Mouse (Mus musculus) heart, embryonic 13.5 days (tissue): ENCODE measurements around the gene Rnf215. TPM values are rescaled to one million over a fixed set of nuclear protein-coding genes. Genes with fewer than 3 reads are reported as not detected.
"Not testable (repeated sequence)": the region's sequence is repeated elsewhere in the genome, so short reads cannot be mapped to it uniquely, and the experiment has no call there.

Experiments
- ATAC-seq: fragments of 200-750 bp; cut with Nextera tagmentation; 2 replicates; pipeline ENCODE4 v1.8.0; 2017; ENCODE audit warnings: moderate TSS enrichment; ENCODE audit not compliant: insufficient number of reproducible peaks, low FRiP score, low TSS enrichment; ENCODE audit errors: extremely low read depth
- H3K27ac ChIP-seq: fragments of 300-500 bp; sonication (generic); replicated peaks from 2 replicates; pipeline ENCODE4 v1.5.1; 2015; ENCODE audit warnings: moderate library complexity, mild to moderate bottlenecking, inconsistent platforms
- H3K27me3 ChIP-seq: fragments of 300-500 bp; sonication (generic); replicated peaks from 2 replicates; pipeline ENCODE4 v1.6.1; 2015; ENCODE audit warnings: mild to moderate bottlenecking, inconsistent platforms
- H3K36me3 ChIP-seq: fragments of 300-500 bp; sonication (generic); 2 replicates; pipeline ENCODE4 v1.6.1; 2015; ENCODE audit warnings: mild to moderate bottlenecking, inconsistent platforms
- H3K4me1 ChIP-seq: fragments of 300-500 bp; sonication (generic); 2 replicates; pipeline ENCODE4 v1.6.1; 2015; ENCODE audit warnings: inconsistent platforms
- H3K4me2 ChIP-seq: fragments of 300-500 bp; sonication (generic); 2 replicates; pipeline ENCODE4 v1.6.1; 2015; ENCODE audit warnings: inconsistent platforms, mild to moderate bottlenecking, moderate library complexity
- H3K4me3 ChIP-seq: fragments of 300-500 bp; sonication (generic); 2 replicates; pipeline ENCODE4 v1.5.1; 2015; ENCODE audit warnings: moderate library complexity, mild to moderate bottlenecking, inconsistent platforms
- H3K9ac ChIP-seq: fragments of 300-500 bp; sonication (generic); 2 replicates; pipeline ENCODE4 v1.6.1; 2015; ENCODE audit warnings: inconsistent platforms, mild to moderate bottlenecking, moderate library complexity
- H3K9me3 ChIP-seq: fragments of 300-500 bp; sonication (generic); 2 replicates; pipeline ENCODE4 v1.6.1; 2016; ENCODE audit warnings: inconsistent platforms
- WGBS: fragments of 180-500 bp; shearing (Covaris S2); methylation state at CpG from one replicate; pipeline ENCODE4 v1.1.7; 2015; ENCODE audit warnings: mixed read lengths; 5-methylcytosine and 5-hydroxymethylcytosine counted together
- polyA plus RNA-seq: library from polyadenylated mRNA; unstranded; fragments of >200 nt; fragmentation: Nextera tagmentation; extraction: Ambion mirVana; gene quantifications from 2 replicates; pipeline ENCODE4 v1.2.1, GENCODE M21; 2015

Gene Rnf215
- polyA plus RNA-seq, 1 experiment from 2014 or later, result 17.2 TPM

DNA sequence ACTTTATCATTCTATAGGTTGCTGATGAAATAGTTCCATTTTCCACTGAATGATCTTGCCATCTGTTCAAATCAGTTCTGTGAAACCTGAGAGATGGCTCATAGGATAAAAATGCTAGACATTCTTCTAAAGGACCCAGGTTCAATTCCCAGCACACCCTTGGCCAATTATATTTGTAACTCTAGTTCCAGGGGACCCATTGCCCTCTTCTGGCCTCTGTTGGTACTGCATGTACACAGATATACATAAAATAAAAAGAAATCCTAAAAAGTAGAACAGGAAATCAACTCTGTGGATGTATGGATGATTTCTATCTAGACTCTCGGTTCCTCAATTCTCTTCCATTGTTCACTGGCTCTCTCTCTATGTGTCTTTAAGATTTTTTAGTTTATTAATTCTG is 7.9 kb upstream of the Rnf215 start:
- 88% methylated on average over 1 of the region's 1 CpGs for WGBS
- H3K9me3 ChIP-seq, result peaks cover 23% of the 10 kb centered on the region
- H3K4me1 ChIP-seq, result no peaks in the 10 kb centered on the region
- H3K27ac ChIP-seq, result no peak overlapping the region
- no peaks in the 10 kb centered on the region for H3K36me3 ChIP-seq
- no peak overlapping the region for H3K4me2 ChIP-seq
- H3K4me3 ChIP-seq, result no peak overlapping the region
- ATAC-seq, result no peak
- no peak overlapping the region for H3K9ac ChIP-seq
- H3K27me3 ChIP-seq, result no peaks in the 10 kb centered on the region

GRCm38 (mm10) chr11:4128461-4128860 is 6.5 kb upstream of the Rnf215 start:
- not testable (repeated sequence) for H3K27ac ChIP-seq, H3K9ac ChIP-seq, H3K4me2 ChIP-seq, H3K36me3 ChIP-seq, H3K27me3 ChIP-seq, H3K4me3 ChIP-seq, H3K4me1 ChIP-seq, ATAC-seq
- peaks cover 23% of the 10 kb centered on the region for H3K9me3 ChIP-seq
- 76% methylated on average over 4 of the region's 4 CpGs for WGBS

DNA sequence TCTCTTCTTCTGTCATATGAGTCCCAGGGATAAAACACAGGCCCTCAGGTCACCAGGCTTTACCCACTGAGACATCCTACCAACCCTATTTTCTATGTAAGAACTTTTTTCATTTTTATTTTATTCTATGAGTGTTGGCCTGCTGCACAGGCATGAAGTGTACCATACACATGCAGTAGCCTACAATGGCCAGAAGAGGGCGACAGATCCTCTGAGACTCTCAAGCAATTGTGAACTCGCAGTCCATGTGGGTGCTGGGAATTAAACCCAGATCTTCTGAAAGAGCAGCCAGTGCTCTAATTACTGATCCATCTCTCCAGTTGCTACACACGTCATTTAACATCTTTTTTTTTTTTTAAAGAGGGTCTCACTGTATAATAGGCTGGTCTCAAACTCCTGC is 1.6 kb upstream of the Rnf215 start:
- Histone ChIP-seq H3K9me3 (no peaks in the 10 kb centered on the region), H3K9ac (no peak overlapping the region), H3K4me2 (no peak overlapping the region), H3K4me3 (no peak overlapping the region), H3K27ac (no peak overlapping the region), H3K4me1 (peaks cover 19% of the 10 kb centered on the region), H3K27me3 (no peaks in the 10 kb centered on the region), H3K36me3 (peaks cover 16% of the 10 kb centered on the region)
- ATAC-seq, result no peak
- WGBS, result 48% methylated on average over 3 of the region's 3 CpGs

GRCm38 (mm10) chr11:4134400-4134799 is 602 bp upstream of the Rnf215 start:
- Histone ChIP-seq H3K4me3 (peak overlapping the region; percentile 77), H3K27me3 (no peaks in the 10 kb centered on the region), H3K36me3 (peaks cover 26% of the 10 kb centered on the region), H3K27ac (no peak overlapping the region), H3K4me2 (peak overlapping the region; percentile 90; the same call in 1 of the 2 replicates), H3K9ac (peak overlapping the region; percentile 34; the same call in 1 of the 2 replicates), H3K4me1 (peaks cover 19% of the 10 kb centered on the region), H3K9me3 (no peaks in the 10 kb centered on the region)
- WGBS, result 55% methylated on average over 6 of the region's 6 CpGs
- ATAC-seq, result no peak

- no peak overlapping the region for H3K9ac ChIP-seq
- H3K4me1 ChIP-seq, result peaks cover 19% of the 10 kb centered on the region
- no peak for ATAC-seq
- no peak overlapping the region for H3K4me3 ChIP-seq
- peaks cover 71% of the 10 kb centered on the region for H3K36me3 ChIP-seq
- H3K9me3 ChIP-seq, result no peaks in the 10 kb centered on the region
- WGBS, result 77% methylated on average over 2 of the region's 2 CpGs
- H3K27ac ChIP-seq, result no peak overlapping the region
- no peak overlapping the region for H3K4me2 ChIP-seq
- no peaks in the 10 kb centered on the region for H3K27me3 ChIP-seq
These were observed 4.0 kb downstream of the Rnf215 start for GRCm38 (mm10) chr11:4138964-4139363.

- no peak overlapping the region for H3K4me2 ChIP-seq
- no peak for ATAC-seq
- H3K36me3 ChIP-seq, result peaks cover 82% of the 10 kb centered on the region
- no peaks in the 10 kb centered on the region for H3K27me3 ChIP-seq
- no peak overlapping the region for H3K4me3 ChIP-seq
- H3K9ac ChIP-seq, result no peak overlapping the region
- H3K4me1 ChIP-seq, result peaks cover 6% of the 10 kb centered on the region
- H3K27ac ChIP-seq, result no peak overlapping the region
- H3K9me3 ChIP-seq, result no peaks in the 10 kb centered on the region
These were observed 6.5 kb downstream of the Rnf215 start for GRCm38 (mm10) chr11:4141505-4141904.

DNA sequence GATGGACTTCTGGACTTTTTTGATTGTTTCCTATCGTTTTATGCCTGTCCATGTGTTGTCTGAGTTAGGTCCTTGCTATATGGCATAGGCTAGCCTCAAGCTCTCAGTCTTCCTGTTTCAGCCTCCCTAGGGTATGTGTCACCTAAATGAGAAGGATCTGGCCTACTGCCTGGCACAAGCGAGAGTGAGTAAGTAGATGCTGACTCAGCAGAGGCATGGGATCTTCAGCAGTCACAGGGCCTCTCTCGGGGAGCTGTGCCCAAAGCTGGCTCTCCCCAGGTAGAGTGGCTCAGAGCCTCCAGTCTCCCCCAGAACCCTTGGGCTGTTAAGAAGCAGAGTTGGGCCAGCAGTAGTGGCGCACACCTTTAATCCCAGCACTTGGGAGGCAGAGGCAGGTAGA is 7.3 kb downstream of the Rnf215 start:
- H3K27ac ChIP-seq, result no peak overlapping the region
- H3K4me2 ChIP-seq, result no peak overlapping the region
- no peak overlapping the region for H3K4me3 ChIP-seq
- H3K9me3 ChIP-seq, result no peaks in the 10 kb centered on the region
- H3K36me3 ChIP-seq, result peaks cover 80% of the 10 kb centered on the region
- no peaks in the 10 kb centered on the region for H3K27me3 ChIP-seq
- H3K9ac ChIP-seq, result no peak overlapping the region
- WGBS, result 80% methylated on average over 4 of the region's 4 CpGs
- no peak for ATAC-seq
- no peaks in the 10 kb centered on the region for H3K4me1 ChIP-seq

DNA sequence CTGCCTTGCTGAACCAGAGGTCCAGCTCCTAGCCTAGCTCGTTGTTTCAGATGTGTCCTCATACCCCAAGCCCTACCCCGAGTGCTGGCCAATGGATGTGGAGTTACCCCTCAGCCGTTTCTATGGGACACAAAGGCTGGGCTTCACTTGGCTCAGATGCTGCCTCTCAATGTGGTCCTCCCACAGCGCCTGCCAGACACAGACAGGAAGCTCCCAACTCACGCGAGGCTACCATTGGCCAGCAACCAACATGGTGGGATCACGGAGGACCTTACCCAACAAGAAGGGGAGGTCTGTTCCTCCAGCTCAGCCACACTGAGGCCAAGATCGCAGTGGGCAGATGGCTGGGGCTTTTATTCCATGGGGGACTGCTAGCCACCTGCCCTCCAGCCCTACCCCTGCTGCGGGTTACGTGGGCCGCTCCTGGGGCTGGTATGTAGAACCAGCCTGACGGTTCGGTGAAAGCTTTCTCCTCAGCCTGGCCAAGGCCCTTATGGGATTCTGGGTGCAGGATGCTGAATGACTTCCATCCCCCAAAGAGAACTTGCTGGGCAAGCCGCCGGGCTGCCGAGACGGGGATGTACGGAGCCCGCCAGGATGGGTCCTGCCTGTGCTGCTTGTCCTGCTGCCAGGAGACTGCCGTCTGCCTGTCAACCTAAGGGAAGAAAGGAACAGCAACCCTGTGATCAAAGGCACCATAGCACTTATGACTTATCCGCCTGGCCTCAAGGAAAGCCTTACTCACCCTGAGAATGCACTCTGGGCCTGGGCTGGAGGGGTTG is 8.5 kb downstream of the Rnf215 start:
- Histone ChIP-seq H3K9me3 (no peaks in the 10 kb centered on the region), H3K27ac (no peak overlapping the region), H3K27me3 (no peaks in the 10 kb centered on the region), H3K4me3 (no peak overlapping the region), H3K4me1 (peaks cover 3% of the 10 kb centered on the region; the same call in 1 of the 2 replicates), H3K36me3 (peaks cover 74% of the 10 kb centered on the region), H3K9ac (no peak overlapping the region), H3K4me2 (no peak overlapping the region)
- no peak for ATAC-seq
- 83% methylated on average over 21 of the region's 21 CpGs for WGBS

DNA sequence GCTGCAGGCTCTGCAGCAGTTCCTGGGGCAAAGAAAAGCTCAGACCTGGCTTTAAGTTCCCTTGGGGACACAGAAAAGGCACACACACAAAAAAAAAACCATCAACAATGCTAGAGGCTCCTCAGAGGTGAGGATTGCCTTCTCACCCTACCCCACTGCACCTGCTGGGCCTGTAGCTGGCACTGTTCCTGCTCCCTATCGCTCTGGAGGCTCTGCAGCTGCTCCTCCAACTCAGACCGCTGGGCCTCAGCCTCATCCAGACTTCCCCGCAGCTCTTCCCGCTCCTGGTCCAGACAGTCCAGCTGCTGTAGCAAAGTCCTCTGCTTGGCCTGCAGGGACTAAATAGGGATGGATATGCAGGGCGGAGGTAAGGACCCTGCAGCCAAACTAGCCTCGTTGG is 11.4 kb downstream of the Rnf215 start:
- H3K27ac ChIP-seq, result no peak overlapping the region
- H3K4me3 ChIP-seq, result no peak overlapping the region
- no peaks in the 10 kb centered on the region for H3K9me3 ChIP-seq
- H3K36me3 ChIP-seq, result peaks cover 56% of the 10 kb centered on the region
- no peak overlapping the region for H3K9ac ChIP-seq
- H3K27me3 ChIP-seq, result no peaks in the 10 kb centered on the region
- no peak for ATAC-seq
- peaks cover 3% of the 10 kb centered on the region; the same call in 1 of the 2 replicates for H3K4me1 ChIP-seq
- 71% methylated on average over 6 of the region's 6 CpGs for WGBS
- H3K4me2 ChIP-seq, result no peak overlapping the region

DNA sequence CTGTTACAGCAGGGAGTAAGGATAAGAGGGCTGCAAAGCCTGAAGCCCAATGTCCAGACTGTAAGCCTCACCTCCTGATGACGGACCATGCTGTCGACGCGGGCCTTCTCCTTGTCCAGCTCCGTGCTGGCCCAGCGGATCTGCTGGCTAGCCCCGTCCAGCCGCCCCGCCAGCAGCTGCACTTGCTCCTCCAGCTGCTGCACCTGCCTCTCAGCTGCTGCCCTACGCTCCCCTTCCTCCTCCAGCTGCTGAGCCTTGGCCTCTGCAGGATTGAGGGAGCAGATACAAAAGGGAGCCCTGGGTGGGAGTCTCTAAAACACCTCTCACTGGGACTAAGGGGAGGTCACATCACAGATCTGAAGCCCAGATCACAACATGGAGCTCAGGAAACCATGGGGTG is 12.1 kb downstream of the Rnf215 start:
- Histone ChIP-seq H3K27me3 (no peaks in the 10 kb centered on the region), H3K4me2 (no peak overlapping the region), H3K4me1 (peaks cover 3% of the 10 kb centered on the region; the same call in 1 of the 2 replicates), H3K9ac (no peak overlapping the region), H3K27ac (no peak overlapping the region), H3K9me3 (no peaks in the 10 kb centered on the region), H3K36me3 (peaks cover 53% of the 10 kb centered on the region), H3K4me3 (no peak overlapping the region)
- no peak for ATAC-seq
- WGBS, result 75% methylated on average over 10 of the region's 10 CpGs

DNA sequence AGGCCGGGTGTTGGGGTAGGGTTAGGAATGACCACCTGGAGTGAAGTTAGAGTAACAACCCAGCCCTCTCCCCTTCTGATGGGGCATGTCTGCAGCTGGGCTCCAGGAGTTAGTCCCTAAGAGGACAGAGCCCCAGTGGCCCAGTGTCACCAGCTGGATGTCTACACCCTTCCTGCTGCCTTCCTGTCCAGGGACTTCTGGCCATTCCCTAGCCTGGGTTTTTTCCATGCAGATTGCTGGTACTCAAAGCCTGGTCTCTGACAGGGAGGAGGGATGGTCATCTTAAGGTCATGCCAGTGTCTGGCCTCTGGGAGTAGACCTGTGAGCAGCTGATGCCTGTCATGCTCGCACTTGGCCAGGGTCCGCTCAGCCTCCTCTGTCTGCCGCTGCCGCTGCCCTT is 13.1 kb downstream of the Rnf215 start:
- Histone ChIP-seq H3K27me3 (no peaks in the 10 kb centered on the region), H3K27ac (no peak overlapping the region), H3K9ac (no peak overlapping the region), H3K36me3 (peaks cover 42% of the 10 kb centered on the region), H3K9me3 (no peaks in the 10 kb centered on the region), H3K4me1 (peaks cover 3% of the 10 kb centered on the region; the same call in 1 of the 2 replicates), H3K4me3 (no peak overlapping the region), H3K4me2 (no peak overlapping the region)
- no peak for ATAC-seq
- WGBS, result 77% methylated on average over 5 of the region's 5 CpGs

DNA sequence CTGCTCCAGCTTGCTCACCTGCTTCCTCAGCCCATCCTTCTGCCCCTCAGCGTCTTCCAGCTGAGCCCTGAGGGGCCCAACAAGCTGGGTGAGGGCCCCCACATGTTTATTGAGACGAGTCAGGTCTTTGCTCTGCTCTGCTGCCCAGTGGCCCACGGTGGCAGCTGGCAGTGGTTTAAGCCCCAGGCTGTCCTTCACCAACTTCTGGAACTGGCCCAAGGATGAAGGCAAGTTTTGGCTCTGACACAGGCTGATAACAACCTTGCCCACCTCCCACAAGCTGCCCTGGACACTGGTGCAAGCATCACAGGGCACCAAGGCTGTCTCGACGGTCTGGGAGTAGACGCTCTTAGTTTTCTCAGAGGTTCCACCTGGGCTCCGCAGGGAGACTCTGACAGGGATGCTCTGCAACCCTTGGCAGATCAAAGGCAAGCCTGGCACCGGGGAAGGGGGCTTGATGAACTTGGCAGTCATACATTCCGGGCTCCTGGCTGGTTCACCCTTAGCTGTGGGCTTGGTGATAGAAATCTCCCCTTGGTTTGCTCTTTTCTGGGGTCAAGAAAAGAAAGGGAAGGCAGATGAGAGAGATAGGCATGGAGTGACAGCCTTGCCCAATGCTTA is 13.6 kb downstream of the Rnf215 start:
- 77% methylated on average over 9 of the region's 9 CpGs for whole genome bisulfite sequencing

More for the DNA sequence above, 13.6 kb downstream of the Rnf215 start:
- H3K9ac ChIP-seq, result no peak overlapping the region
- no peak overlapping the region for H3K4me3 ChIP-seq
- no peaks in the 10 kb centered on the region for H3K9me3 ChIP-seq
- no peak overlapping the region for H3K4me2 ChIP-seq
- peaks cover 3% of the 10 kb centered on the region; the same call in 1 of the 2 replicates for H3K4me1 ChIP-seq
- H3K36me3 ChIP-seq, result peaks cover 37% of the 10 kb centered on the region
- H3K27ac ChIP-seq, result no peak overlapping the region
- ATAC-seq, result no peak
- no peaks in the 10 kb centered on the region for H3K27me3 ChIP-seq
